8 mouse cellular contexts compared by ENCODE assay signal in genomic region chr6:92478612-92479011, GRCm38 (mm10).
A peak's percentile ranks its signal among the peaks of the same experiment; 100 is the strongest.
DNase-seq lines count a peak whose midpoint lies in the region; ATAC-seq lines count a peak whose summit lies in the region.
"Had no signal": no experiment of that assay in that cellular context is flagged by ENCODE, and none has a peak within 500 bp of the region (broad histone marks: within the 10 kb centered on the region; RNA-seq: fewer than 3 reads in every experiment).

No protein-coding gene starts in this region.

- H3K9me3 ChIP-seq in heart, embryonic 13.5 days: no peaks in the 10 kb centered on the region
- no peaks in the 10 kb centered on the region for H3K9me3 ChIP-seq in neural tube, embryonic 12.5 days
- H3K9me3 ChIP-seq in midbrain, embryonic 12.5 days: no peaks in the 10 kb centered on the region
- H3K9me3 ChIP-seq: limb, embryonic 13.5 days had no signal

- no peak for DNase-seq in heart, postnatal 25 days (ENCODE audit: low spot score)
- no peak for DNase-seq in neural tube, embryonic 10.5 days (ENCODE audit: extremely low spot score, low spot score)
- DNase-seq in urinary bladder, postnatal 10 days (ENCODE audit: low spot score): no peak
- DNase-seq in left cerebral cortex, postnatal 25 days (ENCODE audit: low spot score in 2 of 2): no peak

- H3K27me3 ChIP-seq in heart, embryonic 13.5 days (replicated peaks): no peaks in the 10 kb centered on the region
- no peaks in the 10 kb centered on the region for H3K27me3 ChIP-seq in neural tube, embryonic 12.5 days (replicated peaks)
- no peaks in the 10 kb centered on the region for H3K27me3 ChIP-seq in midbrain, embryonic 12.5 days
- H3K27me3 ChIP-seq: limb, embryonic 13.5 days had no signal

- H3K4me1 ChIP-seq in heart, embryonic 13.5 days: peaks cover 37% of the 10 kb centered on the region
- H3K4me1 ChIP-seq in neural tube, embryonic 12.5 days: peaks cover 20% of the 10 kb centered on the region
- H3K4me1 ChIP-seq in midbrain, embryonic 12.5 days: peaks cover 23% of the 10 kb centered on the region

- no peak for ATAC-seq in heart, embryonic 13.5 days (ENCODE audit: extremely low read depth, insufficient number of reproducible peaks, low FRiP score, low TSS enrichment)
- ATAC-seq in neural tube, embryonic 12.5 days (ENCODE audit: low FRiP score, low read depth): no peak
- no peak for ATAC-seq in midbrain, embryonic 12.5 days (ENCODE audit: low FRiP score, low read depth)

- intact Hi-C loops in heart, postnatal 25 days (cut with DNase I): loop anchor here (5.0 kb wide), 1 partner anchor 191 kb away; no protein-coding TSS in a partner anchor
- intact Hi-C loops in left cerebral cortex, postnatal 25 days (cut with DNase I): loop anchor here (2.0 to 5.0 kb wide), 2 partner anchors 191 to 250 kb away; no protein-coding TSS in a partner anchor

- H3K4me2 ChIP-seq in heart, embryonic 13.5 days: peak overlapping the region; percentile 72
- peak overlapping the region; percentile 64 for H3K4me2 ChIP-seq in neural tube, embryonic 12.5 days (replicated peaks)
- H3K4me2 ChIP-seq in midbrain, embryonic 12.5 days (replicated peaks): peak overlapping the region; percentile 55
- H3K4me2 ChIP-seq: limb, embryonic 13.5 days had no signal

- peak overlapping the region; percentile 62 for H3K4me3 ChIP-seq in heart, embryonic 13.5 days
- no peak overlapping the region for H3K4me3 ChIP-seq in neural tube, embryonic 12.5 days
- H3K4me3 ChIP-seq in midbrain, embryonic 12.5 days: peak overlapping the region; percentile 47
- H3K4me3 ChIP-seq: limb, embryonic 13.5 days had no signal

- H3K36me3 ChIP-seq in heart, embryonic 13.5 days: no peaks in the 10 kb centered on the region
- H3K36me3 ChIP-seq in neural tube, embryonic 12.5 days: no peaks in the 10 kb centered on the region
- no peaks in the 10 kb centered on the region for H3K36me3 ChIP-seq in midbrain, embryonic 12.5 days
- H3K36me3 ChIP-seq: limb, embryonic 13.5 days had no signal

- peak overlapping the region; percentile 47 for H3K9ac ChIP-seq in heart, embryonic 13.5 days
- H3K9ac ChIP-seq in neural tube, embryonic 12.5 days: no peak overlapping the region
- no peak overlapping the region for H3K9ac ChIP-seq in midbrain, embryonic 12.5 days (replicated peaks)
- H3K9ac ChIP-seq: limb, embryonic 13.5 days had no signal

- H3K27ac ChIP-seq in heart, embryonic 13.5 days (replicated peaks): no peak overlapping the region
- H3K27ac ChIP-seq in neural tube, embryonic 12.5 days: no peak overlapping the region
- no peak overlapping the region for H3K27ac ChIP-seq in midbrain, embryonic 12.5 days (replicated peaks)
- H3K27ac ChIP-seq: limb, embryonic 13.5 days had no signal

- WGBS in heart, embryonic 13.5 days: 83% methylated on average over 1 of the region's 1 CpGs
- WGBS in neural tube, embryonic 12.5 days: 100% methylated on average over 1 of the region's 1 CpGs
- WGBS in midbrain, embryonic 12.5 days: 87% methylated on average over 1 of the region's 1 CpGs
